Mouse (Mus musculus): ENCODE measurements around the gene Cdh23. TPM values are rescaled to one million over a fixed set of nuclear protein-coding genes. Genes with fewer than 3 reads are reported as not detected.
A peak's percentile ranks its signal among the peaks of the same experiment; 100 is the strongest.

The Cdh23 gene
- polyA plus RNA-seq, 1 experiment from 2014 or later = 6.8 TPM

GRCm38 (mm10) chr10:60558491-60558927, 137.8 kb downstream of the Cdh23 start:
- no peaks in the 10 kb centered on the region for H3K36me3 ChIP-seq (replicated peaks; ENCODE audit: control insufficient read depth, insufficient read depth)
- 13% methylated on average over 9 of the region's 9 CpGs for WGBS
- no peak overlapping the region for H3K4me2 ChIP-seq (replicated peaks)
- ATAC-seq (ENCODE audit: low FRiP score) = 0 out of 2 replicates have a peak, but pooled peaks have one; percentile 34
- H3K4me1 ChIP-seq (replicated peaks; ENCODE audit: control insufficient read depth, insufficient read depth, low read length) = peaks cover 3% of the 10 kb centered on the region
- H3K27ac ChIP-seq = no peak overlapping the region
- DNase-seq (ENCODE audit: low spot score) = no peak
- H3K4me3 ChIP-seq (replicated peaks; ENCODE audit: low read length) = no peak overlapping the region
- no peaks in the 10 kb centered on the region for H3K9me3 ChIP-seq (ENCODE audit: control insufficient read depth, low read length)
- no peak overlapping the region for H3K9ac ChIP-seq
- H3K27me3 ChIP-seq (ENCODE audit: control insufficient read depth, insufficient read depth, low read length) = no peaks in the 10 kb centered on the region

GRCm38 (mm10) chr10:60552951-60553635, 143.2 kb downstream of the Cdh23 start:
- no peak overlapping the region for H3K9ac ChIP-seq
- H3K27ac ChIP-seq = no peak overlapping the region
- no peak overlapping the region for H3K4me2 ChIP-seq (replicated peaks)
- no peaks in the 10 kb centered on the region for H3K4me1 ChIP-seq (replicated peaks; ENCODE audit: control insufficient read depth, insufficient read depth, low read length)
- WGBS = 34% methylated on average over 3 of the region's 4 CpGs
- no peaks in the 10 kb centered on the region for H3K27me3 ChIP-seq (ENCODE audit: control insufficient read depth, insufficient read depth, low read length)
- DNase-seq (ENCODE audit: low spot score) (no peak), ATAC-seq (ENCODE audit: low FRiP score) (no peak)
- H3K9me3 ChIP-seq (ENCODE audit: control insufficient read depth, low read length) = no peaks in the 10 kb centered on the region
- H3K36me3 ChIP-seq (replicated peaks; ENCODE audit: control insufficient read depth, insufficient read depth) = no peaks in the 10 kb centered on the region
- no peak overlapping the region for H3K4me3 ChIP-seq (replicated peaks; ENCODE audit: low read length)

DNA sequence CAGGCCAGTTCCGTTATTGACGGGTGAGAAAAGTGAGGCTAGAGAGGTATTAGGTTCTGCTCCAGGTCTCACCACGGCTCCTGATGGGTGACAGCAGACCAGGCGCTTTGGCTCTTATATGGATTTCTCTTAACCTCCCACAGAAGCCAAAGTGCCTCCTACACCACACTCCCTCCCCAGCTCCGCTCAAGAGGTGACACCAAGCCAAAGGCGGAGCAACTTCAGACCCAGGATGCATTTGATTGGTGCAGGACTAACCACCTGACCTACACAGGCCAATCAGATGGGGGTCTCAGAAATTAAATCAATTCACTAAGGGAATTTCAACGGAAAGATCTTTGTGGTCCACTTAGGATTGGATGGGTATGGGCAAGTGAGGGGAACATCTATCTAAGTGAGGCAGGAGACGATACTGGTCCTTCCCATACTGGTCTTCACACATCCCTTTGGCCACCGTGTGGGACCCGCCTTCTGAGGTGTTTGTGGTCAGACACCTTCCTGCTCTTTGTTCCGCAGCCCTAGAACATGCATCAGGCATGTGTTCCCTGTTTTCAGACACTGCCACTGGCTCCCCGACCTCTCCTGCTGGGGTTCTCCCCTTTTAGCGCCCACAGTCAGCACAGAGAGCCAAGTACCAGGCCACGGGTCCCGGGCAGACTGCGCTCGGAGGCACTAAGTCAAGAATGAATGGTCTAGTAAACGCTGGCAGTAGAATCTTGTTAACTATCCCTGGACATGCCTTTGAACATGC, 157.0 kb downstream of the Cdh23 start:
- no peaks in the 10 kb centered on the region for H3K4me1 ChIP-seq (replicated peaks; ENCODE audit: control insufficient read depth, insufficient read depth, low read length)
- H3K4me3 ChIP-seq (replicated peaks; ENCODE audit: low read length) = no peak overlapping the region
- WGBS = 80% methylated on average over 18 of the region's 18 CpGs
- H3K9me3 ChIP-seq (ENCODE audit: control insufficient read depth, low read length) = 0 out of 2 replicates have a peak, but pooled peaks cover 5% of the 10 kb centered on the region
- H3K27ac ChIP-seq = no peak overlapping the region
- DNase-seq (ENCODE audit: low spot score) = no peak
- H3K4me2 ChIP-seq (replicated peaks) = no peak overlapping the region
- H3K9ac ChIP-seq = no peak overlapping the region
- no peak for ATAC-seq (ENCODE audit: low FRiP score)
- H3K27me3 ChIP-seq (ENCODE audit: control insufficient read depth, insufficient read depth, low read length) = no peaks in the 10 kb centered on the region
- H3K36me3 ChIP-seq (replicated peaks; ENCODE audit: control insufficient read depth, insufficient read depth) = no peaks in the 10 kb centered on the region

- 21% methylated on average over 13 of the region's 14 CpGs for WGBS
- no peak for ATAC-seq (ENCODE audit: low FRiP score)
- DNase-seq (ENCODE audit: low spot score) = no peak
Measured at GRCm38 (mm10) chr10:60536098-60536811, 160.0 kb downstream of the Cdh23 start.

DNA sequence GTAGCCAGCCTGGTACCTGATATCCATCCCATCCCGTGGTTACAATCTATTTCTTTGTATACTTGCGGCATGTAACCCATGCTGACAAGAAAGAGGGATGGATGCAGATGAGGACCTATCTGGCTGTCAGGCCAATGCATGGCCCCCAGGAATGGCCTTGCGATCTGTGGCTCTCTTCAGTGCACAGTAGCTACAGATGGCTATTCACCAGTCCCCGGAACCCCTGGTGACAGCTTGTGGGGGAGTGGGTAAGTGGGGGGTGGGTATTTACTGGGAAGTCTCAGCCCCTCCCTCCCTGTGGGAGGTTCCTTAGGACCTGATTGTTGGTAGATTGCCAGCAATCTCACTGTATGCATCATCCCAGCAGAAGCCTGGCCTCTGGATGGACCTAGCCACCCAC, 163.8 kb downstream of the Cdh23 start:
- 68% methylated on average over 4 of the region's 4 CpGs for WGBS
- Histone ChIP-seq H3K27ac (no peak overlapping the region), H3K9ac (no peak overlapping the region), H3K4me3 (replicated peaks; ENCODE audit: low read length) (no peak overlapping the region), H3K36me3 (replicated peaks; ENCODE audit: control insufficient read depth, insufficient read depth) (no peaks in the 10 kb centered on the region), H3K9me3 (ENCODE audit: control insufficient read depth, low read length) (no peaks in the 10 kb centered on the region), H3K27me3 (ENCODE audit: control insufficient read depth, insufficient read depth, low read length) (0 out of 2 replicates have a peak, but pooled peaks cover 4% of the 10 kb centered on the region), H3K4me1 (replicated peaks; ENCODE audit: control insufficient read depth, insufficient read depth, low read length) (no peaks in the 10 kb centered on the region), H3K4me2 (replicated peaks) (no peak overlapping the region)
- ATAC-seq (ENCODE audit: low FRiP score) (no peak), DNase-seq (ENCODE audit: low spot score) (no peak)

More at GRCm38 (mm10) chr10:60536098-60536811, 160.0 kb downstream of the Cdh23 start:
- H3K4me2 ChIP-seq (replicated peaks) = no peak overlapping the region
- H3K27ac ChIP-seq = no peak overlapping the region
- no peak overlapping the region for H3K4me3 ChIP-seq (replicated peaks; ENCODE audit: low read length)
- no peak overlapping the region for H3K9ac ChIP-seq
- H3K9me3 ChIP-seq (ENCODE audit: control insufficient read depth, low read length) = no peaks in the 10 kb centered on the region
- H3K4me1 ChIP-seq (replicated peaks; ENCODE audit: control insufficient read depth, insufficient read depth, low read length) = no peaks in the 10 kb centered on the region
- H3K27me3 ChIP-seq (ENCODE audit: control insufficient read depth, insufficient read depth, low read length) = 0 out of 2 replicates have a peak, but pooled peaks cover 4% of the 10 kb centered on the region
- H3K36me3 ChIP-seq (replicated peaks; ENCODE audit: control insufficient read depth, insufficient read depth) = no peaks in the 10 kb centered on the region

GRCm38 (mm10) chr10:60531349-60531748, 164.9 kb downstream of the Cdh23 start:
- H3K36me3 ChIP-seq (replicated peaks; ENCODE audit: control insufficient read depth, insufficient read depth) = no peaks in the 10 kb centered on the region
- peak; percentile 48; the same call in 1 of the 2 replicates for ATAC-seq (ENCODE audit: low FRiP score)

DNA sequence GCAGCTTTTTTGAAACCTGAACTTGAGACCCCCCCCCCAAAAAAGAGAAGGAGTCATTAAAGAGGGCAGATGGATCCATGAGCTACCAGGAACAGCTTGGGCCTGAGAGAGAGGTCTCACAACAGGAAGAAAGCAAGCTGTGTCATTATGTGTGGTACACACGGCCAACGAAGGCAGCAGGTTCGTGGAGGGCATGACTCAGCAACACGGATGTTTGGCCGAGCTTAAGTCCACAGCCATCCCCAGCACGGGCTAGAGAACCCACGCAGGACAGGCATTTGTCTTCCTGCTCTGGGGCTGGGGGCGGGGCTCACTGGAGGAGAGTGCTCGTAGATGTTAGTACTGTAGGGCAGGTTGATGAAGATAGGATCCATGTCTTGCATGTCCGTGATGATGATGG, 165.7 kb downstream of the Cdh23 start:
- WGBS = 77% methylated on average over 10 of the region's 10 CpGs
- ATAC-seq (ENCODE audit: low FRiP score) (no peak), DNase-seq (ENCODE audit: low spot score) (no peak)
- Histone ChIP-seq H3K4me1 (replicated peaks; ENCODE audit: control insufficient read depth, insufficient read depth, low read length) (no peaks in the 10 kb centered on the region), H3K27ac (no peak overlapping the region), H3K4me3 (replicated peaks; ENCODE audit: low read length) (no peak overlapping the region), H3K27me3 (ENCODE audit: control insufficient read depth, insufficient read depth, low read length) (0 out of 2 replicates have a peak, but pooled peaks cover 4% of the 10 kb centered on the region), H3K36me3 (replicated peaks; ENCODE audit: control insufficient read depth, insufficient read depth) (no peaks in the 10 kb centered on the region), H3K9ac (no peak overlapping the region), H3K4me2 (replicated peaks) (no peak overlapping the region), H3K9me3 (ENCODE audit: control insufficient read depth, low read length) (no peaks in the 10 kb centered on the region)

More at GRCm38 (mm10) chr10:60531349-60531748, 164.9 kb downstream of the Cdh23 start:
- Histone ChIP-seq H3K9ac (no peak overlapping the region), H3K27ac (no peak overlapping the region), H3K9me3 (ENCODE audit: control insufficient read depth, low read length) (no peaks in the 10 kb centered on the region), H3K4me3 (replicated peaks; ENCODE audit: low read length) (no peak overlapping the region), H3K27me3 (ENCODE audit: control insufficient read depth, insufficient read depth, low read length) (0 out of 2 replicates have a peak, but pooled peaks cover 4% of the 10 kb centered on the region), H3K4me2 (replicated peaks) (no peak overlapping the region), H3K4me1 (replicated peaks; ENCODE audit: control insufficient read depth, insufficient read depth, low read length) (no peaks in the 10 kb centered on the region)
- peak; percentile 78 for DNase-seq (ENCODE audit: low spot score)
- WGBS = 36% methylated on average over 1 of the region's 2 CpGs

DNA sequence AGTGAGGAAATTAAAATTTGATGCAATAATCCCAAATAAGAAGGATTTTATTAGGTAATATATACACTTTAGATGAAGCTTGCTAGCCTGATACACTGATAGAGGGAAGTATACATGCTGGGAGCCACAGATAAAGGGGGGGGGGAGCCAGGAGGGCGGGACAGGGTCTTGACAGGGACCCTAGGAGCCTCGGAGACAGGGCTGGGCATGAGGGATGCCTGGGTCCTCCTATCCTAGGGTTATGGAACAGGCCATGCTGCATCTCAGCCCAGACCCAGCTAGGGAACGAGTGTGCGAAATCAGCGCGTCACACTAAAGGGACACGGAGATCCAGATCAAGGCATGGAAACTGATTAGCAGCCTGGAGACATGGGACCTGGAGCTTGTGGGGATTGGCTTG, 168.3 kb downstream of the Cdh23 start:
- WGBS = 70% methylated on average over 7 of the region's 7 CpGs
- H3K9ac ChIP-seq = no peak overlapping the region
- DNase-seq (ENCODE audit: low spot score) (no peak), ATAC-seq (ENCODE audit: low FRiP score) (no peak)
- H3K9me3 ChIP-seq (ENCODE audit: control insufficient read depth, low read length) = no peaks in the 10 kb centered on the region
- H3K4me2 ChIP-seq (replicated peaks) = no peak overlapping the region
- H3K36me3 ChIP-seq (replicated peaks; ENCODE audit: control insufficient read depth, insufficient read depth) = no peaks in the 10 kb centered on the region
- no peak overlapping the region for H3K27ac ChIP-seq
- H3K27me3 ChIP-seq (ENCODE audit: control insufficient read depth, insufficient read depth, low read length) = no peaks in the 10 kb centered on the region
- no peaks in the 10 kb centered on the region for H3K4me1 ChIP-seq (replicated peaks; ENCODE audit: control insufficient read depth, insufficient read depth, low read length)
- no peak overlapping the region for H3K4me3 ChIP-seq (replicated peaks; ENCODE audit: low read length)

DNA sequence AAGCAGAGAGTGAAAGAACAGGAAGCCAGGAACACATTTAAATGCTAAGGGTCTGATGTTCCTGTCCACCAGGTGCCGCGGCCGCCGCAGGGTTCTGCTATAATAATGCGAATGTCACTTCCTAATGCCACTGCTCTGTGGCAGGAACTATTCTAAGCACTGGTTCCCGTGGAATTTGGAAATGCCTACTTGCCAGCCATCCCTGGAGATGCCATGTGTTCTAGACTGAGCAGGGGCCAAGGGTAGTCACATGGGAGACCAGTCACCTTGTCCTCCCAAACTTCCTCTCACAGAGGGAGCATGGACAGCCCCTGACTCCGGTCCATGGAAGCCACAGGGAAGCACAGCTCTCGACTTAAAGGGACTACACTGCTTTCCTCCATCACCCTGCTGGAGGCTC, 171.2 kb downstream of the Cdh23 start:
- Histone ChIP-seq H3K27ac (no peak overlapping the region), H3K27me3 (ENCODE audit: control insufficient read depth, insufficient read depth, low read length) (no peaks in the 10 kb centered on the region), H3K36me3 (replicated peaks; ENCODE audit: control insufficient read depth, insufficient read depth) (no peaks in the 10 kb centered on the region), H3K4me1 (replicated peaks; ENCODE audit: control insufficient read depth, insufficient read depth, low read length) (no peaks in the 10 kb centered on the region), H3K9ac (no peak overlapping the region), H3K9me3 (ENCODE audit: control insufficient read depth, low read length) (no peaks in the 10 kb centered on the region), H3K4me2 (replicated peaks) (no peak overlapping the region), H3K4me3 (replicated peaks; ENCODE audit: low read length) (no peak overlapping the region)
- DNase-seq (ENCODE audit: low spot score) (no peak), ATAC-seq (ENCODE audit: low FRiP score) (no peak)
- WGBS = 73% methylated on average over 8 of the region's 8 CpGs

Measured in hindbrain, embryonic 14.5 days (tissue).